Mouse (Mus musculus): Measurements from ENCODE around the gene Rgs3.
A peak's percentile ranks its signal among the peaks of the same experiment; 100 is the strongest.

Gene Rgs3

DNA sequence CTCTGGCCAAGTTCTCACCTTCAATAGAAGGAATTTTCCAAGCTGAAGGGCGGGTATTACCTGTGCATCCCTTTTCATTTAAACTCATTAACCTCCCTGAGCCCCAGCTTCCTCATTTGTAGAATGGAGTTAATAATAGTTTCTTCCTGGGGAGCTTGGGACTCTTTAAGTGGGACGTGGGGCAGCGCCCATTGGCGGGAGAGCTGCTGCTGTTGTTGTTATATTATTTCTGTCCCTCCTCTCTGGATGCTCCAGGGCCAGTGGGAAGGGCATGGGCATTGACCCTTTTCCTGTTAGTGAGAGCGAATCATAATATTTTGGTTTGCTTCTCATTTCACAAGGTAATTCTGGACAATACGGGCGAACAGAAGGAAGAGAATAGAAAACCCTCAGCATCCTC lies 47.3 kb downstream of the Rgs3 start:
- DNase-seq: no peak

GRCm38 (mm10) chr4:62607345-62607744 lies 47.7 kb downstream of the Rgs3 start:
- DNase-seq: peak; percentile 55 to 66

- no peak for DNase-seq
Observed at GRCm38 (mm10) chr4:62607805-62608204, 48.2 kb downstream of the Rgs3 start.

GRCm38 (mm10) chr4:62609333-62609732 lies 49.7 kb downstream of the Rgs3 start:
- DNase-seq: no peak

DNA sequence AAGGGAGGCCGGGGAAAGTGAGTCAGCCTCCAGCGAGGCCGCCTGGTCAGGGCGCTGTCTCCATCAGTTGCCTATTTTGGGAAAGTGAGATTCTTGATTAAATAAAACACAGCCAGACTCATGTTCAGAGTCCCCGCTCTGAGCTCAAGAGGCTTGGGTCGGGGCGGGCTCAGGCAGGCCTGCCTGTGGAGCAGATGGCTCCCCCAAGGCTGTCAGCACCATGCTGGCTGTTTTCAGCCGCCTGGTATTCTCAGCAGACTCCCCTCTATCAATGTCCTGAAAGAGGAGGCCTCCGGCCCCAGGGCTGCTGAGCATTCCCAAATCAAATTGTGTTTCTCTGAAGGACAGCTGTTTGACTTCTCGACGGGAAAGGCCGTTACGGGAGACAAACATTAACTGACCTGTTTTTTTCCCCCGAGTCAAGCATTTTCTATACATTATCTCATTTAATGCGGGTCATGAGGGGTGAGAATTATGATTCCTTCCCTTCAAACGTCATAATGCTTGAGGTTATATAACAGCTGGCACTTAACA lies 50.6 kb downstream of the Rgs3 start:
- DNase-seq: no peak

DNA sequence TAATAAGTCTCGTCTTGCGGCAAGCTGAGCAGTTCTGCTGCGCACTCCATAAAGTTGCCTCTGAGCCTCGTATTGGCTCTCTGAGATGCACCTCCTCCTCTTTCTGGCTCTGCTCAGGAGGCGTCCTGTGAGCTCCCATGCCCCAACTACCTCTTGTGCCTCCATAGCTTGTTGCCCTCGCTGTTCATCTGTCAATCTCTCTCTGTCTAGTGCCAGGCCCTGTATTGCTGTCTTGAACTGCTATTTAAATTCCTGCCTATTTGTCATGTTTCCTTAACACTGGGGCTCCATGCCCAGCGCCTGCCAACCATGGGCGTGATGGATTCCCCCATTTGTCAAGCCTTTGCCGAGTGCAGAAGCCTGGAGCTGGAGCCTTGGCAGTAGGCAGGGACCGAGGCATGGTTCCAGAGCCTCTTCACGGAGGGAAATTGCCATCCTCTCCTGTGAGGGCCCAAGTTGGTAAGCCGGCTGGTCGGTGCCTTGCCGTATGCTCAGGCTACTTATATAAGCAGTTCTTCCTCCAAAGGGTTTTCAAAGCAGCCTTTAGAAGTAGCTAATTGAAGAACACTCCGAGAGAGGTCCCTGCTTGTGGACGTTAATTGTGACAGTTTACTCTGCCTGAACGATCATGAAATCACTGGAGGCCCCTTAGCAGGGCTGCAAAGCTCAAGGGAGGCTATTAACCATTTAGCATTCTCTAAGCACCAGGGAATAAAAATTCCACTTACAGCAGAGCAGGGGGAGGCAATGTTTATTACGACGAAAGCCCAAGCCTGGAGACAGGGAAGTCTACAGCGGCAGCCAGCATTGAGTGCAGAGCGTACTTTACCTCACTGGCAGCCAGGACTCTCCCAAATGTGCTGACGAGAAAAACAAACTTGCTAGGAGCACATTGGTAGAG lies 53.2 kb downstream of the Rgs3 start:
- DNase-seq: peak; percentile 96 to 97

DNA sequence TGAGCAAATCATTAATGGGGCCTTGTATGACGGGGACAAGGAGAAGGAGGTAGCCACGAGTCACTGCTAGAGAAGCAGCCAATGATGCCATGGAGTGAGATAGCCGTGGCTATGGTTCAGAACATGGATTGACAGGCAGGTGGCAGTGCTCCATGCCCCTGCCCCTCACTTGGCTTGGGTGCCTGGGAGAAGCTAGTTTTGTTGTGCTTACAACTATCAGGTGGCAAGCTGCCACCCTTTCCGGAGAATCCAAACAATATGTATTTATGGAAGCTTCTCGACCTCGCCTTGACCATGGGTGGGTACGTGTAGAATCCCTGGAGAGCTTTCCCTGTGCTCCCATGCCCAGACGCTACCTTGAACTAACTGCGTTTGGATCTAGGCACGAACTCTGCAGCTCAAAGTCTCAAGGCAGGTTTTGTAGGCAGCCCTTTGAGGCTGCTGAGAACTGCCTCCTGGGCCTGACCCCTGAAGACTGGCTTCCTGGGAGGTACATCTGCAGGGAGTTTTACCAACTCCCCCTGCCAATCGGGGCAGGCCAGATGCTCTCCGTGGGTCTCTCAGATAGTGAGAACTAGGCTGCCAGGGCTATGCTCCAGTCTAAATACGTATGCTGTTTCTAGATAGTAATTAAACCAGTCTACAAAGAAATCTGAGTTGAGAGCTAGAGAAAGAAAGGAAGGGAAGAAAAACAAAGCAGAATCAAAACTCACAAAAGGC lies 54.2 kb downstream of the Rgs3 start:
- DNase-seq: peak; percentile 80 to 81

DNA sequence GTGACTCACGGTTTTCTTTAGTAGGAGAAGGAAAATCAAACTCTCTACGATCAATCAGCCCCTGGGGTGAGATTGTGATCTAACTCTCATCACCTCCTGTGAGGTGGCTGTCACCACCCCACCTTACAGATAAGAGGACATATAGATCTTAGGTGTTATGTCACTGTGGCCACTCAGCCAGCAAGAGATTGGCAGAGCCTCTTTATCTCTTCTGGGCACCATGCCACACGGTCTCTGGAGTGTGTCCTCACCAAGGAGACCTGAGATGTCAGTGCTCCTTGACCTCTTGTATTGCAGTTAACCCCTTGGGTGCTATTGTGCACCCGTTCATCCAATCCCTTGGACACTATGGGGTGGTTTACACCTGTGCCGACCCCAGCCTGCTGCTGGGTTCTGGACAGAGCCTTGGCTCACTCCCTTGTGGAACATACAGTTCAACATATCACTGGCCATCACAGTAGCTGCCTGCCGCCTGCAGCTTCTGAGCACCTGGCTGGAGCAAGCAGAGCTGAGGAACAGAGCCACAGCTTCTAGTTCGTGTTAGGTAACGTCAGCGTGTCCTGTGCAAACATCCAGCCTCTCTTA lies 58.3 kb downstream of the Rgs3 start:
- peak; percentile 56 to 60 for DNase-seq

GRCm38 (mm10) chr4:62619232-62619964 lies 59.8 kb downstream of the Rgs3 start:
- DNase-seq: peak in 1 of 2 experiments; percentile 18

GRCm38 (mm10) chr4:62619965-62620244 lies 60.3 kb downstream of the Rgs3 start:
- DNase-seq: no peak

DNA sequence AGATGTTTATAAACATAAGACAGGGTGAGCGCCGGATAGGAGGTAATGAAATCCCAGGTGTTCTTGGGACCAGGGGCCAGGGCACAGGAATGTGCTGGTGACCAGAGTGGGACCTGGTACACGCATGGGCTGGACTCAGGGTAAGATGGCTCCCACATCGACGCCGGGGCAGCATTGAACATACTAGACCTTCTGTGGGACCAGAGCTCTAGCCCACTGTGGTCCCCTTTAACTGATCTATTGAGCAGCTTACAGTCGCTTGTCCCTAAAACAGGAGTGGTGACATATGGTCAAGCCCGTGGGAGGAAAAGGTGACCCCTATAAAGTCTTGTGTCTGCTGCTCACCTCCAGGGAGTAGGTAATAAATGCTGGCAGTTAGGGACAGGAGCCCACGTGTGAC lies 61.5 kb downstream of the Rgs3 start:
- no peak for DNase-seq

DNA sequence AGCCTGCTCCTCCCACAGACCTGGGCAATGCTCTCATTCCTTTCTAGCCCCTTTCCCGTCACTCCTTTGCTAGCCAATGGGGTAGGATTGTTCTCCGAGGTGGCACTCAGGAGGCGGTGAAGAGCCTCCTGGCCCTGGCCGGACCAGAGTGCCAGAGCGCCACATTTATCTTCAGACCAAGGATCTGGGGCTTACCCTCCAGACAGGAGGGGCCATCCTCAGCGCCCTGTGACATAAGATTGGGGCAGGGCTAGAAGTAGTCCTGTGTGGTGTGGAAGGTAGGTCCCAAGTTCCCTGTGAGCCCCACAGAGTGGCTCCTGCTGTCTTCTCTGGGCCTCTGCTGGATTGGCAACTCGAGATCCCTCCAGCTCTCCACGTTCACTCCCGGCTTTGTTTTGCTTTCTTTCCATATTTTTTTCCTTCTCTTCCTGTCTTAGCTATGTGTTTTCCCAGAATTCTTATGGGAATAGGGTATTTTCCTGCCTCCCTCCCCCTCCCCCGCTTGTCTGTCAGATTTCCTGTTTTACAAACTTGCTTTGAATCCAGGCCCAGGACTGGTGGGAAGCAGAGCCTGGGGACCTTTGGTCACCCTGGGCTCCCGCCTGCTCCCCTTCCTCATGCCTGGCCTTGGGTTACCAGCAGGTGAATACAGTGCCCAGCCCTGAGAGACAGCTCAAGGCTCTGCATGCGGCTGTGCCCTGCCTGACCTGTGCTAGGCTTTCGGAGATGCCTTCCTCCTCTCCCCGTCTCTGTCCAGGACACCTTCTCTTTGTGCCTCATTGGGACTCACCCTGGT lies 62.4 kb downstream of the Rgs3 start:
- no peak for DNase-seq

DNA sequence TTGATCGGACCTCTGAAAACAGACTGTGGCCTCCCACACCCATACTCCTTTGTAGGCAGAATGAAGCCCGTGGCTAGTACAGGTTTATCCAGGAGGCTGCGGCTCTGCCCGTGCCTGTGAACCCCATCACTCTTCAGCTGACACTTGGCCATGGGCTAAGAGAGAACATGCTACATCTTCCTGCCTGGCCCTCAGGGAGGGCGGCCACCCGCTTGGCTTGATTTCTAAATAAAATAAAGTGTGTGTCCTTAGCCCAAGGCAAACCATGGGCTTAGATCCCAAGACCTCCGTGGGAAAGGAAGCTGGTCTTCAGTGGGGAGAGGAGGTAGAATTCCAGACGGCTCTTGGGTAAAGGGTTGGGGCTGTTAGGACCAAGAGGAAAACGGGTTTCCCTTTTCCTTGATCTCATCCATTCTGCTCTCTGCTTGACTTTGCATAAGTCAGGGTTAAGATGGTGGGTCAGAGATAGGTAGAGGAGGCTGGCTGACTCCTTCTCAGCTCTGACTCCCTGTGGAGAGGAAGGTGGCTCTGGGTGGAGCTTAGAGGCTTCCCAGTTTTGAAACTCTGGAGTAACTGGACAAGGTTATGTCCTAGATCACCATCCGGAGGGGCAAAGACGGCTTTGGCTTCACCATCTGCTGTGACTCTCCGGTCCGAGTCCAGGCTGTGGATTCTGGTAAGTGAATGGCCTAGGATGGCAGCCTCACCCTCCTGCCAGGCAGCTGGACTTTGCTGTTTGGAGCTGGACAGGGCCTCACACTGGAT lies 63.8 kb downstream of the Rgs3 start:
- DNase-seq: peak in 1 of 2 experiments; percentile 11

DNA sequence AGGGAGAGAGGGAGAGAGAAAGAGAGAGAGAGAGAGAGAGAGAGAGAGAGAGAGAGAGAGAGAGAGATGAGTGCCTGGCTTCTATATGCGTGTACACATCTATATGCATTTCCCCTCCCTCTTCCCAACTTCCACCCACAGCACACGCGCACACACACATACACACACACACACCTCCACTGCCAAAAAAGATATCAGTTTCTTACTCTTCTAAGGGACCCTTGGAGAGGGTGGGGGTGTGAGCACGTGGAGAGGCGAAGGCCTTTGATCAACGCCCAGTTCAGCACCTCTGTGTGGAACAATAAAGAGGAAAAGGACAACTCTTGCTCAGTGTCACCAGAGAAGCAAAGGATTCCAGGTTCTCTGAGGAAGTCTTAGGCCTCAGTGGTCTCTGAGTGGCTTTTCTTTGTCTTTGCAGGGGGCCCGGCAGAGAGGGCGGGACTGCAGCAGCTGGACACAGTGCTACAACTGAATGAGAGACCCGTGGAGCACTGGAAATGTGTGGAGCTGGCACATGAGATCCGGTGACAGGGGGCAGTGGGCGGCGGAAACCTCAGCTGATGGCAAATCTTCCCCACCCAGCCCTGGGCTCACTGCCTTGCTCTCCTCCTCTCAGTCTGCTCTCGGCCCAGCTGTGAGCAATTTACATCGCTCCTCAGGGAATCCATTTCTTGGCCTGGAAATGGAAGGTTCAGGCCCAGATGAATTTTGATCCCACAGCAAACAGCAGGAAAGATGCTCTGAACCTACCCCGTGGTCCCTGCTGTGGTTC lies 65.2 kb downstream of the Rgs3 start:
- DNase-seq: peak; percentile 56 to 68

DNA sequence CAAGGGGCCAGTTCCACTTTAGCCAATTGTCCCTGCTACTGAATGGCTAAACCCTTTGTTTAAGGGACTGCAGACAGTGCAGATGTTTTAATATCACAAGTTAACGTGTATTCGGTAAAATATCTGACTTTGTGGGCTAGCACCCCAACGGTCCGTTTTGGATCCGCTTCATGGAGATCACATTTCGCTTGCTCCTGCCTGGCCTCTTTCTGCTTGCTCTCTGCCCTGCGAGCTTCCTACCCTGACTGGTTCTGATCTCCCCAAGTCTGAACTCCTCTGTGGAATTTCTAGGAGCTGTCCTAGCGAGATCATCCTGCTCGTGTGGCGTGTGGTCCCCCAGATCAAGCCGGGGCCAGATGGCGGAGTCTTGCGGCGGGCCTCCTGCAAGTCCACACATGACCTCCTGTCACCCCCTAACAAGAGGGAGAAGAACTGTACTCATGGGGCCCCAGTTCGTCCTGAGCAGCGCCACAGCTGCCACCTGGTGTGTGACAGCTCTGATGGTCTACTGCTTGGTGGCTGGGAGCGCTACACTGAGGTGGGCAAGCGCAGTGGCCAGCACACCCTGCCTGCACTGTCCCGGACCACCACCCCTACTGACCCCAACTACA lies 65.9 kb downstream of the Rgs3 start:
- DNase-seq: no peak

DNA sequence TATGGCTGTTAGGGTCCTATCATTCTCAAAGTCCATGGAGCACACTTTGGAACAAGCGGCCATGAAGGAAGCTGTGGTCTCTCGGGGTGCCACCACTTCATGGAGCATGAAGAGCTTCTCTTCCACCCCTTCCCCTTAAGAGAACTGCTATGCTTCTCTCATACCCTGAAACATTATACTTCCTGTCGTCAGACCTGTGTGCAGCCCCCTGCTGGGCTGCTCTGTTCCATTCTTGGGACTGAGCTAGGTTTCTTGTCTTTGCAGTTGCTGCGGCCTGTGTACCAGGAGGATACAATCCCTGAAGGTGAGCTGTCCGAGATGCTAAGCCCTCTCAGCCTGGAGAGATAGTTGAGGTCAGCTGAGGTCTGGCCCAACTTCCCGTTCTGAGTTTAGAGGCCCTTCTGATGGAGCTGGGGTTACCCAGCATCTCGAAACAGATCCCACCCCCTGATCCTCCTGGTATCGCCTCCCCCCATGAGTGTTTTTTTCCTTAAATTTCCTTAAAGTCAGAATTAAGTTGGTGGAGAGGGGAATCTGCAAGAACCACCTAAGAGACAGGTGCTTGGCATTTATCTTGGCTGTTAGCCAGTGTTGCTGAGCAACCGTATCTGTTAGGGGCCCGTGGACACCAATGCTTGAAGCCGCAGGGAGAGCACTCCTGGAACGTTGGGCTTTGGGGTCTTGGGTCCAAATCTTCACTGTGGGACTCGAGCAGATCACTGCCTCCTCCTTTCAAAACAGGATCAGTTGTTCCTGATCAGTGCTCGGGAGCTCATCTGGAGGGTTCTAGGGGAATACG lies 66.8 kb downstream of the Rgs3 start:
- DNase-seq: peak; percentile 54 to 63

- no peak for DNase-seq
Observed at GRCm38 (mm10) chr4:62627331-62627730, 67.7 kb downstream of the Rgs3 start.

DNA sequence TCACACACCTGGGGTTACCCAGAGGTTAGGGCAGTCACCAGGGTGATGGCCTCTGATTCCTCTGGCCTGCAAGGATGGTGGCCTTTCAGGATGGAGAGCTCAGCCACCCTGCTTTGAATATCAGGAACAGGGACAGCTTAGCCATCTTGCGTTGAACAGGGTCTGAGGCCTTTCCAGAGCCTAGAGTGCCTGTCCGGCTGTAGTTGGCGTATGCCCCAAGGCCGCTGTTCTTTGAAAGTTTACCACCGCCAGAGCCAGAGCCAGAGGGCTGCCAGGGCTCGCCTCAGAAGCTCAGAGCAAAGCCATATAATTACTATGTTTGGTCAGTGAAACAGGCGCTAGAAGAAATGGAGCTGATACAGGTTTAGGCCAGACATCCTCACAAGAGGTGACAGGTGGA lies 68.9 kb downstream of the Rgs3 start:
- peak in 1 of 2 experiments; percentile 50 for DNase-seq

DNA sequence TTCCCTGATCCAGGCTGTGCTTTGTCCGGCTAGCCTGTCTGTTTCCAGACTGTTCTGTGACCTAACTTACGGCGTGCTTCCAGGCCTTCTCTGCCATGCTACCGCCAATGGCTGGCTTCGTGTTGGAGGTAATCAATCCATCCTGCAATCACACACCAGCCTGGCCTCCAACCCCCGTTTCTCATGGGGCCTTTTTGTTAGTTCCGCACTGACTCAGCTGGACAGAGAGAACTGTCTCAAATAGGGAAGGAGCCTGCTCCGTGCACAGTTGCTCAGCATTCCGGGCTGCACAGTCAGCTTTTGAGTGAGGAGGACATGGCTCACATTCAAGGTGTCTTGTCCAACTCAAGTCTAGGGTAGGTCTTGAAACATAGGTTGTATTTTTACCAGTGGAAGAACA lies 69.8 kb downstream of the Rgs3 start:
- DNase-seq: no peak

Data from cerebellum, postnatal 10 days (tissue).